Mouse (Mus musculus) MEL (cell line): ENCODE measurements at regions not wholly inside any gene's neighbourhood (a gene's known extent, or its start where the extent isn't known, plus 50 kb on each side); places are given as distances from the start of the nearest gene placed in this dataset.

ENCODE experiments used
- POLR2A ChIP-seq, 2 experiments: IDR thresholded peaks; 2 replicates each; pipeline ENCODE4 v1.6.1; 2011 to 2012; ENCODE audit warnings: low read length in 2 of 2, mild to moderate bottlenecking in 2 of 2, control low read depth in 1 of 2, improper control_type of control experiment in 1 of 2, low read depth in 1 of 2, moderate library complexity in 1 of 2; ENCODE audit not compliant: control insufficient read depth in 1 of 2, insufficient read depth in 1 of 2, poor library complexity in 1 of 2
- TCF12 ChIP-seq: IDR thresholded peaks from 2 replicates; pipeline ENCODE4 v1.6.1; 2014; ENCODE audit warnings: low read depth, mild to moderate bottlenecking, inconsistent platforms, low read length, improper control_type of control experiment, moderate library complexity

DNA sequence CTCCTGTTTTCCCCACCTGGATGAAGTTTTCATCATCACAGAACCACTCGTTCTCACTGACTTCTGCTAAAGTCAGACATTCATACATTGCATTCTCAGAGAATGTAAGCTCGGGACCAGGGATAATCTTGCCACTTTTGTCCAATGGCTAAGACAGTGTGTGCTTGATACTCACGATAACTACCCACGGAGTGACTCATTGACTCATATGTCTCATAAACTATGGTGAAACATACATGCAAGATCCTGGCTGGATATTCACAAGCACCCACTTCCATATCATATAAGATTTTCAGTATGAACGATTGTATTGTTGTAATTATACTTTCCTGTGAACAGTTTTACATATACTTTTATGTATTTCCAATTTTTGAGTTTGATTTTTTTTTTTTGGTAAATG lies 560.5 kb upstream of the Btbd3 start:
- TF ChIP-seq POLR2A (IDR thresholded peaks at IDR 0.05; ENCODE audit: control insufficient read depth in 1 of 2, insufficient read depth in 1 of 2, low read depth in 1 of 2, low read length in 2 of 2, poor library complexity in 1 of 2), result no peak
- no peak for TF ChIP-seq TCF12
